Mouse (Mus musculus) small intestine, adult 2 months (tissue): ENCODE measurements at regions not wholly inside any gene's neighbourhood (a gene's known extent, or its start where the extent isn't known, plus 50 kb on each side); places are given as distances from the start of the nearest gene placed in this dataset.

ENCODE experiments used
- CTCF ChIP-seq: fragments of 200-500 bp; IDR thresholded peaks from 2 replicates; pipeline ENCODE4 v1.5.1; 2012; ENCODE audit warnings: low read depth, mild to moderate bottlenecking, control low read depth, inconsistent platforms, low read length, moderate library complexity, mixed read lengths; ENCODE audit not compliant: insufficient replicate concordance, insufficient read length; ENCODE audit errors: extremely low read depth
- POLR2A ChIP-seq: fragments of 200-500 bp; IDR thresholded peaks from 2 replicates; pipeline ENCODE4 v1.6.1; 2012; ENCODE audit warnings: low read depth, mild to moderate bottlenecking, control low read depth, inconsistent platforms, low read length, moderate library complexity

GRCm38 (mm10) chr5:4398087-4398486 is 205.9 kb downstream of the Mterf1b start:
- no peak for TF ChIP-seq POLR2A
- TF ChIP-seq CTCF, result no peak
